Mouse (Mus musculus): ENCODE measurements around the gene 2610008E11Rik.

- TF ChIP-seq CTCF (IDR thresholded peaks at IDR 0.05; ENCODE audit: extremely low read depth, insufficient read depth, low read length) (no peak), POLR2A (IDR thresholded peaks at IDR 0.05; ENCODE audit: extremely low read depth, insufficient read depth, low read length) (no peak)
These were observed 10.1 kb upstream of the 2610008E11Rik start for GRCm38 (mm10) chr10:79107531-79107930.

Measured in cortical plate, adult 2 months (tissue).